Mouse (Mus musculus) thymus, adult 18-20 months (tissue): ENCODE data around the gene Sv2b.

Experiments
- DNase-seq, 2 experiments: peaks; one replicate each; pipeline ENCODE4 v3.0.0; 2022; ENCODE audit warnings: mixed read lengths in 2 of 2

Gene Sv2b

DNA sequence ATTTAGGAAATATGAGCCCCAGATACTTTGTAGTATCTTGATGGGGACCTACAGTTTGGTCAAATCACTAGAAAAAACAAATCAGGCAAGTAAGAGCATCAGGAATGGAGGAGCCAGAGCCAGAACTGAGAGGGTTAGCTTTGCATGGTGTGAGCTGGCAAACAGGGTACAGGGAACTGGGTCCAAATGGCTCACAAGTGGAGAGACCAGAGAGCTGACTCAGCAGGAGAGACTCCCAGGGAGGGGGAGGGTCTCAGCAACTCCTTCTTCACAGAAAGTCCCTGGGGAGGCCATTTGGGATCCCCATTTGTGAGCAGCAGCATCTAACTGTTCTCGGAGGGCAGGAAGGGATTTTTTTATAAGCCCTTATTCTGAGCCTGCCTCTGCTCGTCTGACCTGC lies 18.5 kb downstream of the Sv2b start:
- no peak for DNase-seq

DNA sequence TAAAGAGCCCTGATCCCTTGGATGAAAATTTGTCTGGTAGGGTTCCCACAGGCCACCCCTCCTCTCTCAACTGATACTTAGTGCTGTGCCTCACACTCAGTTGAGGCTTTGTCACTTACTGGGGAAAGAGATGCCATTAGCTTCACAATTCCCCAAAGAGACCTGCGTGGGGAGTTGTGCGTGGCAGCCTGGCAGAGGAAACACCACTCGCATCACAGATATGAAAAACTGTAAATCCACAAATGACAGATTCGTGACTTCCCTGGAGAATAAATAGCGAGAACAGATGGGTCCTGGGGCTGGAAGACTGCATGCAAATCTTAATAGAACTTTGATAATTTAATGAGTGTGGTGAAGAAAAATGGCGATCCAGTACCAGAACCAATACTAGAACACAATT lies 21.8 kb downstream of the Sv2b start:
- DNase-seq, result no peak

DNA sequence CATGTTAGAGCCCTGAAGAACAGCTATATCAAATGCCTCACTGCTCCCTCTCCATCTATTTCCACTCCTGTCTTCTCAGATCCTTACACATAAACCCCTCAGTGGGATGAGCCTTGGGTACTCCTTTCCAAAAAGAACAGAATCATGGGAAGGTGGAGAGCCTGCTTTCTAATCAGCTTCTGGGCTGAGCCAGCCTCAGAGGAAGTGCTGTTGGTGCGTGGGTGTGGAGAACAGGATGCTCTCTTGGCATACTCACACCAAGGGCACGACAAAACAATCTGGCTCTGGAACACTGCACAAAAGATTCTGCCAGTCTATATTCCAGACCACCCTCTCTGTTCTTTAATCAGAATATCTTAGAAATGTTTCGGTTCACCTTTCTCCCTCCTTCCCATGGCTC lies 26.1 kb downstream of the Sv2b start:
- no peak for DNase-seq

DNA sequence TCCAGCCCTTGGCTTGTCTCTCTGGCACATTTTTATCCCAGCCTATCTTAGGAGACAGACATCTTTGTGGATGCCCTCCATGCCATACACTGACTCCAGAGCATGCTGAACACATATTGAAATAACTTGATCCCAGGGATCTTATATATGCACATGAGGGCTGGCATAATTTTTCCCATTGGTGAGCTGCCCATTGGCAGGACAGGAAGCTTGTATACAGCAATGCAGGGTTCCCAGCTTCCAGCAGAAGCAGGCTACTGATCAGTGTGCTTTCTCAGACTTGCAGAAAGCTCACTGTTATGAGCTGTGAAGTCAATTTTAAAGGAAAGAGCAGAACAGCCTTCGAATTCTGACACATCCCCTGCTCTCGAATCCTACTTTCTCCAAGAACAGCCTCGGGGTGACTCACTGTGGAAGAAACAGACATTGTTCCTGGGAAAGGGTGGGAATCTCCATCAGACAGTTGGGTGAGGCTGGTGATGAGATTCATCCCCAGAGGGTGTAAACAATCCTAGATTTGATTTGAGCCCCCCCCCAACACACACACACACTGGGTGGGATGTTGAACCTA lies 26.9 kb downstream of the Sv2b start:
- DNase-seq, result no peak

DNA sequence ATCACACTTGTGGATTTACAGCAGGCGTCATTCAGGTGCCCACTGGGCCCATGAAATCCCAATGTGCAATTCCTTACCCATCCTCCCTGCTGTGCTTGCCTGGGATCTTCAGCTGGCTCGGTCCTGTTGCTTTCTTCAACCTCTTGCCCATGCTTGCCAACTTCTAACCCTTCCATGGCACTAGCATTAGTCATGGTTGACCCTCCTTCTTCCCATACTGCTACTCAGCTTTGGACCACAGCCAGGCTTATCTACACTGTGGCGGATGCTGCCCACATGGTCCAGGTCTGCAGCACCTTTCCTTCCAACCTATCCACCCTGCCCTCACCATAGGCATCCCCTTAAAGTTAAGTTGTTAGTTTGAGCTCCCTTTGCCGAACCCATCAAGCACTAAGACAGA lies 28.0 kb downstream of the Sv2b start:
- no peak for DNase-seq

DNA sequence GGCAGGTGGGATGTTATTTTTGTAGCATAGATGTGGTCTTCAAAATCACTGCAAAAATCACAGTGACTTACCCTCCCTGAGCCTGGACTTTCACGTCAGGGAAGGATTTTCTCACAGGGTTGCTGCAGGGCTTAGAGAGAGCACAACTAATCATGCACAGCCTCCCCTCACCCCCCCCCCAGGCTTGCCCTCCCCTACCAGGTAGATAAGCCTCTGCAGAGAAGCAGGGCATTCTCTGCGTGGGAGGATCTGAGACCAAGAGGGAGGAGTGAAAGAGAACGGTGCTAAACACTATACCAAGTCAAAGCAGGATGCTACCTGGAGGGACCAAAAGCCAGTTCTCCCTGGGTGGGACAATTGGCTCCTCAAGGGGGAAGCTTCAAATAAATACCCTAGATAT lies 31.2 kb downstream of the Sv2b start:
- no peak for DNase-seq

DNA sequence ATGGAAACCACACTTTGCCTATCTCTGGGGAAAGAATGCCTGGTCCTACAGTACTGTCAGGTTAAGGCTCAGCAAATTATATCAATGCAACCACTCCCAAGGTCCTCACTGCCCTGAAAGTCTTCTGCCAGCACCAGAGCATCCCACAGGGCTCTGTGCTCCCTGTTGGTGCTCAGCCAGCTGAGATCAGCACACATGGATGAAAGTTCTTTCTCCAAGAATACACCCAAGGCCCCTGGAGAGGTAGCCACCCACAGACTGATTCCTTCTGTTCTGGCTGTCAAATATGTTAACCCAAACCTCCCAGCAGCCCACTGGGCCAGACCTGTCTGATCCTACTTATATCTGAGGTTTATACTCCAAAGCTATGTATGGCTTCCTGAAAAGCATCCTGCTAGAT lies 32.3 kb downstream of the Sv2b start:
- no peak for DNase-seq

DNA sequence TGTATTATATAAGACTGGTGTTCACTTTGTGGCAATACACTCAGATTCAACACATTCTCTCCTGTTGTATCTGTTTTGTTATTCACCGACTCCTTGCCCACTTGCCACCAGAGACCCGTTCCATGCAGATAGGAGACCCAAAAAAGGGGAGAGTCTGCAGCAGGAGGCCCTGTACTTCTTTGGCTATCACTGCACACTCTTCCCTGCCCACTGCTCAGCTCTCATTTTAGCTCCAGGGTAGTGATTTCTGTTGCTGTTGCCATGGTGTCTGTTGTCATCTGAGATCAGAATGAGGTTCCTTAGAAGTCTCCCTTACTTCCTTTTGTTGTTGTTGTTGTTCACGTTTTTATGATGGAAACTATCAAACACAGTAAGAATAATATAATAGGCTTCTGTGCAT lies 34.5 kb downstream of the Sv2b start:
- no peak for DNase-seq

DNA sequence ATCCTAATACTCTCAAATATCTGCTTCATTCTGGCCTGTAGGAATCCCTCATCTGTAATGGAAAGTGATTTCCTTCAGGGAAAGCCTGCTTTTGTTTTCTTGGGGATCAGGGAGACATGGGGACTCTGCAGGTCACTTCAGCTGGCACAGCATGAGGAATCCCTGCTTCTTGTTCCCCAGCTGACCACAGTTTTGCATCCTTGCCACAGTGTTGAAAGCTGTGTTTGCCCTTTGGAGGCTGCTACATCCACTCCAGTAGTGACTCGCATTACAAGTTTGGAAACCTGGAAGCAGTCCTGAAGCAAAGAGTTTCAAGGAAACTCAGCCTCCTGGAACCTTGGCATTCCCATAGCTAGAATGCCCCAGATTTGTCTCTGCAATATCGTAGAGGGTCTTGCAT lies 35.4 kb downstream of the Sv2b start:
- no peak for DNase-seq

DNA sequence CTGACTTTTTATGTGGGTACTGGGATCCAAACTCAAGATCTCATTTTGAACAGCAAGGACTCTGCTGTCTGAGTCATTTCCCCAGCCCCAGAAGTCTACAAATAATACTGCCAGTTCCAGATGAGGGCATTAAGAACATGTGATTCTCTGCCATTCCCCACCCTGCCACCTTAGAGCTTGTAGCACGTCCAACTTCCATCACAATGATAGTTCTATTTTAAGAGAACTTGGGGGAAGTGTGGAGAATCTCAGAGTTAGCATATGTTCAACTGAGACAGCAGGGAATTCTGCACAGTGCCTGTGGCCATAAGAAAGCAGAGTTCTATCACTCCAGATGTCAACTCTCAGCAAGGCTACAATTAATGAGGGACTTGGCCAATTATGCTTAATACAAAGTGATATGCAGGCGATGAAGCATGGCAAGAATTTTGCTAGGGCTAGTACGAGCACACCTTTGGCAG lies 37.1 kb downstream of the Sv2b start:
- no peak for DNase-seq

DNA sequence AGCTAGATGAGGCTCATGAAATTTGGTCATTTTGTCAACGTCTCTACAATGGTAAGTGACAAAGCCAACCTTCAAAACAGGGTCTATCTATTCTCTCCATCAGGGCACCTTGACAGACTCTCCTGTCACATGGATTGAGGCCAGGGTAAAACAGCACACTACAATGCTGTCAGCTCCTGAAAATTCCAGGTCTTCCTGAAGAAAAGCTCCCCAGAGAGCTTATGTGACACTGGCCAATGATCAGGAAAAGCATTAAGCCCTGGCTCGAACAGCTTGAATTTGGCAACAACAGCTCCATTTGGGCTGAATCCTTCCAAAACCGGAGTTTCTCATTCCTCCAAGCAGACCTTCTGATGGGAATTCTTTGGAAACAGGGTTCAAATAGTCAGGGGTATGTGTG lies 37.8 kb downstream of the Sv2b start:
- DNase-seq, result no peak

DNA sequence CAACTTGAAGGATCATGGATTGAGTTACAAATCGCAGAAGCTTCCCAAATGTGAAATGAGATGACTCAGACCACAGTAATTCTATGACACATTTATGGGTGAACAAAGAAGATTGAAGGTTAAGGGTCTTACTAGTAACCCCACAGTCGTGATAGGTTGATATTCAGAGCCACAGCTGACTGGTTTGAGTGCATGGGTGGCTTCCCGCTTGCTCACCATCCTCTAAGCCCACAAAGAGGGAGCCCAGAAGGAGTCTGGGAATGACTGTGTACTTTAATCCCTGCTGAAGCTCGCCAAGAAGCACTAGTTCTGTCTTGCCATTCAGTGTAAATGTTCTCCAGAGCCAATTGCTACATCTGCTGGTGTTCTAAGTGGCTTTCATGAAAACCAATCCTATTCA lies 41.8 kb downstream of the Sv2b start:
- DNase-seq, result no peak

DNA sequence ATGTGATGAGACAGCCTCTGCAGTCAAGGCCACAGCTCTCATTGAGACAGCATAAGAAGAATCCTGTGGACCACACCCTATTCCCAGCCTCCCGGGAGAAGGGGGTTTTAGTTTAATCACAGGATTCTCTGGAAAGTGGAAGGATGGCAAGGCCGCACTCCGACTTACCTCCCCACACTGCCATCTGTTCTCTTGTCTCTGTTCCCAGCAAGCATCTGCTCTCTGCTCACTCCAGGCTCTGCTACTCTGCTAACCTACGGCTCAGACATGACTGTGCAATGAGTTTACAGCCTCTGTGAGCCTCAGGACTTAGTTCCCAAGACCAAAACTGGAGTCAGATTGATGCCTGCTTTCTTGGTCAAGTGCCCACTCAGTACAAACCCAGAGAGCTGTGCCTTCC lies 43.8 kb downstream of the Sv2b start:
- no peak for DNase-seq

DNA sequence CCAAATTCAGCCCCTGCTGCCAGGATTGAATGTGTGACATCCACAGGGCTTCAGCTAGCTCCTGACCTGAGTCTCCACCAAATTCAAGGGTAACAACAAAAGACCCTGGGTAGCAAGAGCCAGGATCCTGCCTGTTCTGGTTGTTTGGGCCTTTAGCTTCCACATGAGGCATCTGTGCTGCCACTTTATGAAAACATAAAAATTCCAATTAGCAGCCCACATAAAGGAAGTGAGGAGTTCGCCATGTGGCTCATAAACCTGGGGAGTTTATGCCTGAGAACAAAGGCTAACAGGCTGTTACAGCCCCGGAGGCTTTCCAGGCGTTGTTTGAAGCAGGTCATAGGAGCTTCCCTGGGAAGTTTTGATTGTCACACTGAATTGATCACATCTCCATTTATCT lies 49.1 kb downstream of the Sv2b start:
- DNase-seq, result no peak

DNA sequence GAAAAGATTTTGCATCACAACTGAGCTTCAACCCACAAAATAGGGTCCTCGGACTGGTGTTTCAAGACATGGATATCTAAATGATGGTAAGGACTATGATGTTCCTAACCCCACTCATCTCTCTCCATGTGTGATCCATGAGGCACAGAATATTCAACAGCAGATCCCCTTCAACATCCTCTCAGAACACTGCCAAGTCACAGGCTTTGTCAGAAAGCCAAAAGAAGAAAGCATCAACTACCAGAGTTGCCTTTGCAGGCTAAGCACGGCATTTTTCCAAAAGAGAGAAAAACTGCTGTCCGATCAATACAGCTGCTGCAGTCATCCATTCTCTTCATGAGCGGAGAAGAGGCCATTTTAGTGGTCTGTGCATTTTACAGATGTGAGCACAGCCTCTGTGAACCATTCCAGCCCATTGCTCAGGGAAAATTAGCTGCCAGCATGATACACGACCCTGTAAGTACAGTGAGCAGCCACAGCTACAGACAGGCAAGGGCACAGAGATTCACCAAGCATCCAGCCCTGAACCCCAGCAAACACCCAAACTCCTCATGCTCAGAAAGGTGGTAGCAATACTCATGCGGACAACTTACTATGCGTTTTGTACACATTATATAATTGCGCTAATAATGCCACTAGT lies 55.3 kb downstream of the Sv2b start:
- DNase-seq, result no peak

DNA sequence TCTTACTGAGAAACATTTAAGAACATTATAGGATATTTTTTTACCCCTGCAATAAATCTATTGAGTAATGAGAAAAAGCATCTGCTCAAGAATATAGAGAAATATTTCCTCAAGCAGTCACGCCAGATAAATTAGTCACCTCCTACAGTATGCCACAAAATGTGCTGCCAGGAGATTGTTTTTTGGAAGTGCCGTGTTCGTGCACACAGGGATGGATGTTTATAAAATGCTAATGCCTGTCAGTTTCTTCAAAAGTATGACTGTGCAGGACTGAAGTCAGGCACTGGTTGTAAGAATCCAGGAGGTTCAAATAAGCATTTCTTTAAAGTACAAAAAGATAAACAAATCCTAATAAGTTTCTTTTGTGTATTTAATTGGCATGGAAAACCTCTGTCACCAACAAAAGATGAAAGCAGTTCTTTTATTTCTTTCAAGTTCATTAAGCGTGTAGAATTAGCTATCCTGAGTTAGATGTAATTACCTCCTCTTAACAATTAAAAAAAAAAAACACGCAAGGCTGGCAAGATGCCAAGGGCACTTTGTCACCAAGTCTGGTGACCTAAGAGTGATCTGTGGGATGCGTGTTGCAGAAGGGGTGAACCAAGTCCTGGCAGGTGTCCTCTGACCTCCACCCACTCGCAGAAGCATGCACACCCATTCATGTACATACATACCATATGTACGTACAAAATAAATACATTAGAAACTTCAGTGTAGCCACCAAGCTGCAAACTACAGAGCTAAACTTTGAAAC lies 68.1 kb downstream of the Sv2b start:
- DNase-seq, result no peak

DNA sequence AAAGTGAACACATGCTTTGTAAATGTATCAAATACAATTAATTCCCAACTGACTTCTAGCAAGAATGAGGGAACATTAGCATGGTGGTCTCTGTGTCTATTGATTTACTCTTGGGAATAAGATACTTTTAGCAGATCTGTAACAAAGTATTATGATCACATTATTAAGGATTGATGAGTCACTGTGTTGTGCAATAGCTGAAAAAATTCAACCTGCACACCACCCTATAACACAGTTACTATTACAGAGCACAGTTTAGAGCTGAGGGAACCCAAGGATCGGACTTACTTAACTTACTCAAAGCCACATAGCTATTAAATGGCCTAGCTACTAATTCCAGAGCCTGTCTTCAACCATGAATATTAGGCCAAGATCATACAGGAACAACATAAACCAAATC lies 72.7 kb downstream of the Sv2b start:
- no peak for DNase-seq

DNA sequence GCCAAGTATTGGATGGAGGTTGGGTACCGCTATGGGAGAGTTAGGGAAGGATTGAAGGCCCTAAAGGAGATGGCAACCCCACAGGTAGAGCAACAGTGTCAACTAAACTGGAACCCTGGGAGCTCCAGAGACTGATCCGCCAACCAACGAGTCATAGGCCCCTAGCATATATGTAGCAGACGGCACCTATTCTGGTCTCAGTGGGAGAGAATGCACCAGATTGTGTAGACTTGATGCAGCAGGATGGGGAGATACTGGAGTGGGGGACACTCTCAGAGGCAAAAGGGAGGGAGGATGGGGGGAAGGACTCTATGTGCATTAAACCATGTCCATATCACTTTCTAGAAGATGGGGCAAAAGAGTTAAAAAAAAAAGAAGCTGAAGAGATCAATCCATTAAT lies 84.9 kb downstream of the Sv2b start:
- DNase-seq, result no peak

DNA sequence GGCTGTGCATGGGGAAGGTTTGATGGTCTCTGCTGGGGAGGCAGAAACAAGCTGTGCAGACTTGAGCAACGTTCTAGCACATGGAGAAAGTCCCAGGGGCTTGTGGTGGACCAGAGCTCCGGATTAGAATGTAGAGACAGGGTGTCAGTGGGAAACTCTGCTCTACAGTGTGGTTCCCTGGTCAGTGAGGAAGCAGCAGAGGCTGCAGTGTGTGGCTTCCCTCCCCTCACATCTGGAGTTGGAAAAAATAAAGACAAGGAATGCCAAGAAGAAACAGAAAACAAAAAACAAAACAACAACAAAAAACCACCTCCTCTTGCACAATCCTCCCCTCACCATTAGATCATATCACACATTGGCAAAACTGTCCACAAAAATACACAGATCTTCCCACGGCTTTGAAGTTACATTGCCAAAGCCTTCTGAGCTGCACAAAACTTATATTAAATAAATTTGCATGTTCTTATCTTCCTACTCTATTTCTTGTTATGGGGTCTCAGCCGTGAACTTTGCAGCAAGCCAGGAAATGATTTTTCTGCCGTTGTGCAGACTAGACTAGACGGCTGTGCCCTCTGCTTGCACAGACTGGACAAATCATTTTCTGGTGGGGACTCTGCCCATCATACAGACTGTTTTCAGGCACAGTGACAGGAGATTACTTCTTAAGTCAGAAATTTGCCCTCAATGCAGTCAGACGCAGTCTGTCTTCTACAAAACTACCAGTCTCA lies 86.2 kb downstream of the Sv2b start:
- no peak for DNase-seq

DNA sequence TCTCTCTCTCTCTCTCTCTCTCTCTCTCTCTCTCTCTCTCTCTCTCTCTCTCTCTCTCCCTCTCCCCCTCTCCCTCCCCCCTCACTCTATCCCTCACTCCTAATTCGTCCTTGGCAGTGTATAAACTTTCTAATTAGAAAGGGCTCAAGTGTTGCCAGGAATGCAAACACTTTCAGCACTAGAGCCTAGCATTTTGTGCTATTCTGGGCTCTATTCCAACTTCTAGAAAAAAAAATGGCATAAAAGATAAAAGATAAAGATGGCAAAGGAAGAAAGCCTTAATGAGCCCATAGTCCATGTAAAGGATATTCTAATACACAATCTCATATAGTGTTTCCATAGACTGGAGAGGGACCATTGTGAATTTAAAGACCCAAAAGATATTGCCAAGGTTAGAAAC lies 88.3 kb downstream of the Sv2b start:
- no peak for DNase-seq

DNA sequence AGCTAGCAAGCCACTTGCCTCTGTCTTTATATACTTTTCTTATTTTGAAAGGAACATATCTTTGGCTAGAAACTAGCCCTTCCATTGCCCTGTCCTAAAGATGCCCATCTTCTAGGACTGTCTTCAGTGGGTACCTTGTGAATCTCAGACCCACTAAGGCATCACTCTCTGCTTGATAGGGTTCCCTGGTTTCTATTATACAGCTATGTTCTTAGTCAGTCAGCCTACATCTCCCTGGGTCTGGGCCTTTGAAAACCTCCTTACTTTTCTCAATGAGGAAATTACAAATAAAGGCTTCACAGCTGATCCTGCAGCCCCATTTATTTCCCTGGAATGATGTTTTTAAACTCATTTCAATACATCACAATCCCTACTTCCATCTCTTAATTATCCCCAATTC lies 88.8 kb downstream of the Sv2b start:
- no peak for DNase-seq

DNA sequence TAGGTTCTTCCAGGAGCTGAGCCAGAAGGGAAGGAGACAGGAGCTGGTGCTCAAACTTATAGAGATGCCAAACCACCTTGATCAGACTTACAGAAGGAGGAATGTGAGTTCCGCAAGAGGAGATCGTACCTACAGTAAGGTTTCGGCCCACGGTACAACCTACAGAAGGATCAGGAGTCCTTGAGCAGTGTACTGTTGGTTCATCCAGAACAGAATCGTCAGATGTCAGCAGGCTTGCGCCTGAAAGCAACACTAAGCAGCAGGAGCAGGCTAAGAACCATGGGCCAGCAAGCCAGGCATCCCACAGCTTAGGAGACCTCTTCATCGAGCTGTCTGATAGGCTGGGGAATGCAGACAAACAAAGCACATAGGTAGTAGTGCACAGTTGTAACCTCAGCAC lies 92.9 kb downstream of the Sv2b start:
- no peak for DNase-seq

DNA sequence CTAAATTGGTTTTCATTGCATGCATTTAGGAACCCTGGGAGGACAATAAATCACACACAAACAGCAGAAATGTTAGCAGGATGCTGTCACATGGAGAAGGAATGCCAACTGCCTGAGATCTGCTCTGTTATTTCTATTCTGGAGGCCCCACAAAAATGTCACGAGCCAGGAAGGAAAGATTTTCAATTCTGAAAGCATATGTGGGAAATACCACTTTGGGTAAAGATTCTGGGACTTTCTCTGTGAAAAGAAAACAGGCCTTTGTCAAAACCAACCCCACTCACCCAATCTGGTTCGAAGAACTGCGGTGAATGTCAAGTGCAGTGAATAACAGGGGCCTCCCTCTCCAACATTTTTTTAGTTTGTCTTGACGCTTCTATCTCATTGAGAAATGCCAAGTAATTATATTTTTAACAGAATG lies 99.8 kb downstream of the Sv2b start:
- no peak for DNase-seq
